Mouse (Mus musculus): ENCODE measurements at regions not wholly inside any gene's neighbourhood (a gene's known extent, or its start where the extent isn't known, plus 50 kb on each side); places are given as distances from the start of the nearest gene placed in this dataset.

DNA sequence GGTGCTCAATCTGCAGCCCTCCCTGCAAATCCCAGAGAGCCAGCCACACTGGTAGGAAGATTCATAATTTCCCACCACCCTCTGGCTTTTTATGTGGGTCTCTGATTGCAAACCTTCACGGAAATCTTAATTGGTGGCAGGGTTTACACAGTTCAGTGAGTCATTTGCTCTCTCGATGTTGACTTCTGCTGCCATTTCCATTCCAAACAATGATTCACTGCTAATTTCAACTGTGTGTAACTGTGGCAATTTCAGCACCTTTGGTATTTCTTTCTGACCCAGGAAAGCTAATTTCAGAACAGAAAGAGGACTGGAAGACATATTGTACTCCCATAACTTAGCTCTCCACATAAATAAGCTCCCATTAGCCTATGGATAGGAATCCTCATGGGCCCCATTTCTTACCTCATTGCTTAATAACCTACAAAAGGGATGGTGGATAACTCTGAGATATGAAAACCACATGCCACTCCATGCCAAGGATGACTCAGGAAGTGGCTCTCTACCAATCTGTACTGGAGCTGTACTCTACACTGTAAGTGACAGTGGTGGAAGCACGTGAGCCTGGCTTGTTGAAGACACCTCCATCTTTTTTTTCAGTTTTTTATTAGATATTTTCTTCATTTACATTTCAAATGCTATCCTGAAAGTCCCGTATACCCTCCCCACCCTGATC lies 536.0 kb downstream of the Tox3 start:
- ATAC-seq (replicated peaks; ENCODE audit: low FRiP score) = no peak
- Histone ChIP-seq H3K27me3 (ENCODE audit: control insufficient read depth, insufficient read depth, low read length) (no peaks in the 10 kb centered on the region), H3K9me3 (ENCODE audit: control insufficient read depth, low read length) (no peaks in the 10 kb centered on the region), H3K36me3 (ENCODE audit: control insufficient read depth, insufficient read depth, low read length) (no peaks in the 10 kb centered on the region), H3K27ac (ENCODE audit: low read depth, low read length) (no peak overlapping the region), H3K4me2 (ENCODE audit: low read depth, low read length, severe bottlenecking) (no peak overlapping the region), H3K4me3 (ENCODE audit: low read depth, low read length) (no peak overlapping the region), H3K4me1 (replicated peaks; ENCODE audit: control insufficient read depth, insufficient read depth, low read length) (no peaks in the 10 kb centered on the region), H3K9ac (ENCODE audit: low read length) (no peak overlapping the region)
- no peak for DNase-seq (ENCODE audit: low spot score)
- 86% methylated on average over 4 of the region's 4 CpGs for WGBS

DNA sequence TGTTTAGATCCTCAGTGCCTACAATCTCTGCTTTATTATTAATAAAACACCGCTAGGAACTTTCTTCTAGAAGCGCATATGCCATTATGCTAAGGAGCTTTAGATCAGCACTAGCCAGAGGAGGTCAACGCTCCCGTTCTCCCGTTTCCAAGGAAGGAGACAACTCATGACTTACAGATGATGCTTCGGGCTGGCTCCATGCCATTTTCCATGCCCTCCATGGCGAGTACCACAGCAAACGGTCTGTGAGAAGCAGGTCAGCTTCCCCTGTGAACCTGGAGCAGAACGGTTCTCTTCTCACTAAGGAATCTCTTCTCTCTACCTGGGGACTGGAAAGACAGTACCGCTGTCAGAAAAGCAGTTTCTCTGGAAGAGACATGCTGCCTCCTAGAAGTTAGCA lies 559.8 kb downstream of the Tox3 start:
- no peaks in the 10 kb centered on the region for H3K9me3 ChIP-seq (ENCODE audit: control insufficient read depth, low read length)
- no peaks in the 10 kb centered on the region for H3K36me3 ChIP-seq (ENCODE audit: control insufficient read depth, insufficient read depth, low read length)
- 89% methylated on average over 10 of the region's 10 CpGs for WGBS
- no peak overlapping the region for H3K4me3 ChIP-seq (ENCODE audit: low read depth, low read length)
- DNase-seq (ENCODE audit: low spot score) = no peak
- H3K4me1 ChIP-seq (replicated peaks; ENCODE audit: control insufficient read depth, insufficient read depth, low read length) = peaks cover 7% of the 10 kb centered on the region; the same call in 1 of the 2 replicates
- no peak overlapping the region for H3K4me2 ChIP-seq (ENCODE audit: low read depth, low read length, severe bottlenecking)
- no peak overlapping the region for H3K27ac ChIP-seq (ENCODE audit: low read depth, low read length)
- H3K27me3 ChIP-seq (ENCODE audit: control insufficient read depth, insufficient read depth, low read length) = no peaks in the 10 kb centered on the region
- no peak for ATAC-seq (replicated peaks; ENCODE audit: low FRiP score)
- no peak overlapping the region for H3K9ac ChIP-seq (ENCODE audit: low read length)

DNA sequence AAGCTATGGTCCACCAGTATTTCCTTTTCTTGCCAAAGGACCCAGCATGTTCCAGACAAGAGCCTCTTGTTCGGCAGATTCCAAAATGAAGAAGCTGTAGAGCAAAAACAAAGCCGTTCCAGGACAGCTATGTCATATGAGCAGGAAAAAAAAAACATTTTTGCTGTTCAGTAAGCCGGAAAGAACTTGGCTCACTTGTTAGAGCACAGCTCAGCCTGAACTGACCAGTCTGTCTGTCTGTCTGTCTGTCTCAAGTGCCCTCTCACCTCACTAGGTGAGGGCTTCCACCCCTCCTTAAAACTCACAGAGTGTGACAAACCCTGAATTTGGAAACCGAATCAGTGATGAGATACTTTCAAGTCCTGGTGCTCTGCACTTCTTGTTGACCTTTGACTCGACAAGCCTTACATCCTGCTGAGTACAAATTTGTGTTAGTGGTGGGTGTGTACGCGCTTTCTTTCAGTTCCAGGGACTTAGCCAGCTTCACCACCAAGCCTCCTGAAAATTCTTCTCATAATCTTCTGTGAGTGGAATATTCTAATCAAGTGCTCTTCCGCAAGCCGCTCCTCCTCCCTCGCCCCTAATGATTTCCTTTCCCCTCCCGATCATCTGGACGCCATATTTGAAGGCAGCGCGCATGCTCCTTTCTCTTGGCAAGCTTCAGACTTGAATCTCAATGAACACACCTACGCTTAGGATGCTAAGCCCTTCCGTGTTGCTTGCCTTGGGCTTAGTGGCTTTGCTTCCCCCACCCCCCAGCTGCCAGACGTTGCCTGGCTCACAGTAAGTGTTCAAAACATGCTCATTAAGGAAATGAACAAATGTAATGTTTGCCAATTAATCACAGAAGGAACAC lies 560.9 kb downstream of the Tox3 start:
- ATAC-seq (replicated peaks; ENCODE audit: low FRiP score) (no peak), DNase-seq (ENCODE audit: low spot score) (no peak)

DNA sequence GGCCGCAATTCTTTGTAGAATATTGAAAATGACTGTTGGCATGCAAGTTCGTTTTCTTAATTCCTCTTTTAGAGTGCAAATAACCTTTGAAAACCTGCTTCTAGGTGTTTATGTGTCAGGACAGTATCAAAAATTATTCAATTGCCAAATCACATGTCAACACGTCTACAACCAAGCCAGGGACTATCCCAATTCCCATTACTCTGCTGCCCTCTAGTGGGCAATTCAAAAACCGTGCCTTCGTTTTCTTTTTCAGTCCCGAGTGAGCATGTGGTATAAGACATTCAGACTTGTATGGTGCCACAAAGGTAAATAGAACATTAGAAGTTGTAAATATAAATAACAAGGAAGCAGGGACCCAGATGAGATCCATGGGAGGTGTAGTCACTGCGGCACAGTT lies 563.1 kb downstream of the Tox3 start:
- Histone ChIP-seq H3K4me1 (replicated peaks; ENCODE audit: control insufficient read depth, insufficient read depth, low read length) (peaks cover 12% of the 10 kb centered on the region; the same call in 1 of the 2 replicates), H3K4me2 (ENCODE audit: low read depth, low read length, severe bottlenecking) (no peak overlapping the region), H3K27me3 (ENCODE audit: control insufficient read depth, insufficient read depth, low read length) (no peaks in the 10 kb centered on the region), H3K9ac (ENCODE audit: low read length) (no peak overlapping the region), H3K27ac (ENCODE audit: low read depth, low read length) (no peak overlapping the region), H3K4me3 (ENCODE audit: low read depth, low read length) (no peak overlapping the region), H3K36me3 (ENCODE audit: control insufficient read depth, insufficient read depth, low read length) (no peaks in the 10 kb centered on the region), H3K9me3 (ENCODE audit: control insufficient read depth, low read length) (no peaks in the 10 kb centered on the region)
- ATAC-seq (replicated peaks; ENCODE audit: low FRiP score) (0 out of 2 replicates have a peak, but pooled peaks have one; percentile 21), DNase-seq (ENCODE audit: low spot score) (peak; percentile 87)
- 22% methylated on average over 7 of the region's 7 CpGs for WGBS

More for the DNA sequence above, 560.9 kb downstream of the Tox3 start:
- Histone ChIP-seq H3K4me3 (ENCODE audit: low read depth, low read length) (no peak overlapping the region), H3K9me3 (ENCODE audit: control insufficient read depth, low read length) (no peaks in the 10 kb centered on the region), H3K36me3 (ENCODE audit: control insufficient read depth, insufficient read depth, low read length) (no peaks in the 10 kb centered on the region), H3K9ac (ENCODE audit: low read length) (no peak overlapping the region), H3K4me2 (ENCODE audit: low read depth, low read length, severe bottlenecking) (no peak overlapping the region), H3K27ac (ENCODE audit: low read depth, low read length) (no peak overlapping the region), H3K4me1 (replicated peaks; ENCODE audit: control insufficient read depth, insufficient read depth, low read length) (peaks cover 10% of the 10 kb centered on the region; the same call in 1 of the 2 replicates), H3K27me3 (ENCODE audit: control insufficient read depth, insufficient read depth, low read length) (no peaks in the 10 kb centered on the region)
- 66% methylated on average over 17 of the region's 17 CpGs for WGBS

DNA sequence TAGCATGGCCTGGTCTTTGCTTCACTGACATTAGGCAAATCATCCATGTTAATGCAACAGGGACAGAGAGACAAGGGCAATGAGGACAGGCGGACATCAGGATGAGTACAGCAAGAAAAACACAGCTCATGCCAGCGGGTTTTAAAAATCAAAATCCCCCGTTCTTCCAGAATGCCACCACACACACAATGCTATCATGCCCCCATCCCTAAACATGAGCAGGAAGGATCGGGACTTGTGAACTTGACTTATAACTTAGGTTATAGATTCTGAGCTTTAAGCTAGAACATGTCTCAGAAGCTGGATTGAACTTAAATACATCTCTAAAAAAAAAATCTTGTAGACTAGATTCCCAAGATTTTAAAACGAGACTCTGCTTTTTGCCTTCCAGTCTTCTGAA lies 564.8 kb downstream of the Tox3 start:
- DNase-seq (ENCODE audit: low spot score) (no peak), ATAC-seq (replicated peaks; ENCODE audit: low FRiP score) (no peak)
- Histone ChIP-seq H3K27ac (ENCODE audit: low read depth, low read length) (no peak overlapping the region), H3K27me3 (ENCODE audit: control insufficient read depth, insufficient read depth, low read length) (no peaks in the 10 kb centered on the region), H3K4me3 (ENCODE audit: low read depth, low read length) (no peak overlapping the region), H3K9ac (ENCODE audit: low read length) (no peak overlapping the region), H3K36me3 (ENCODE audit: control insufficient read depth, insufficient read depth, low read length) (no peaks in the 10 kb centered on the region), H3K4me1 (replicated peaks; ENCODE audit: control insufficient read depth, insufficient read depth, low read length) (peaks cover 12% of the 10 kb centered on the region; the same call in 1 of the 2 replicates), H3K9me3 (ENCODE audit: control insufficient read depth, low read length) (no peaks in the 10 kb centered on the region), H3K4me2 (ENCODE audit: low read depth, low read length, severe bottlenecking) (no peak overlapping the region)
- 79% methylated on average over 5 of the region's 5 CpGs for WGBS

DNA sequence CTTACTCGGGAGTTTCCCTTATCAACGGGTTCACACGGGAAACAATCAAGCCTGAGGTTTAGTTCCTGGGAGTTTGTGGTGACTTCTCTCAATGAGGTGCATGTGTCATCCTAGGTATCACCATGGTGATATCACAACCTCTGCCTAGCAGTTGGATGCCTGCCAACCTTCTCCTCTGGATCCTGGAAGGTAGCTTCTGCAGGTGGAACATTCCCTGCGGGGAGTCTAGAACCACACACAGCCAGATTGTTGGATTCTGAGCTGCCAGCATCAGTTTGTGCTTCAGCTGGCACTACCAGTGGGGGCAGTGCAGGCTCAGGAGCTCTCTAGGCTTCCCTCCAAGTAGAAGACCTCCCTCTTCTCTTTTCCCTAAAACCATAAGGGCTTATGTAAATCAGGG lies 581.8 kb downstream of the Tox3 start:
- Histone ChIP-seq H3K9me3 (ENCODE audit: control insufficient read depth, low read length) (no peaks in the 10 kb centered on the region), H3K27me3 (ENCODE audit: control insufficient read depth, insufficient read depth, low read length) (no peaks in the 10 kb centered on the region), H3K4me1 (replicated peaks; ENCODE audit: control insufficient read depth, insufficient read depth, low read length) (no peaks in the 10 kb centered on the region), H3K27ac (ENCODE audit: low read depth, low read length) (no peak overlapping the region), H3K4me3 (ENCODE audit: low read depth, low read length) (no peak overlapping the region), H3K4me2 (ENCODE audit: low read depth, low read length, severe bottlenecking) (no peak overlapping the region), H3K9ac (ENCODE audit: low read length) (no peak overlapping the region), H3K36me3 (ENCODE audit: control insufficient read depth, insufficient read depth, low read length) (no peaks in the 10 kb centered on the region)
- DNase-seq (ENCODE audit: low spot score) (no peak), ATAC-seq (replicated peaks; ENCODE audit: low FRiP score) (no peak)
- WGBS = 76% methylated on average over 4 of the region's 4 CpGs

DNA sequence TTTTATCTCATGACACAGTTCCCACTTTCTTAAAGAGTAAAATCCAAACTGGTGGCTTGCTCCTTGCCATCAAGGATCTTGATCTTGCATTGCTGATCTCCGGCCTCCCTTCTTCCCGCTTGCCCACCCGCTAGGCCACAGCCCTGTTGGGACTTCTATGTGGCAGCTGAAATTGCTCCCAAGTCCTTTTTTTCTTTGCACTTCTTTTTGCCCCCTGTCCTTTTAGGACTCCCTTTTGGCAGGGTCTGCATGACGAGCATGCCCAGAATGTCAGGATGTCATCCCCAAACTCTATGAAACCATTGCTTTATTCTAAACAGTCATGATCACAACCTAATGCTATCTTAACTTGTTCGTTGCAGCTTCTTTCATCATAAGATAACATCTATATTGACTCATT lies 588.6 kb downstream of the Tox3 start:
- Histone ChIP-seq H3K4me1 (replicated peaks; ENCODE audit: control insufficient read depth, insufficient read depth, low read length) (no peaks in the 10 kb centered on the region), H3K4me3 (ENCODE audit: low read depth, low read length) (no peak overlapping the region), H3K27ac (ENCODE audit: low read depth, low read length) (no peak overlapping the region), H3K36me3 (ENCODE audit: control insufficient read depth, insufficient read depth, low read length) (no peaks in the 10 kb centered on the region), H3K9ac (ENCODE audit: low read length) (no peak overlapping the region), H3K27me3 (ENCODE audit: control insufficient read depth, insufficient read depth, low read length) (no peaks in the 10 kb centered on the region), H3K4me2 (ENCODE audit: low read depth, low read length, severe bottlenecking) (no peak overlapping the region), H3K9me3 (ENCODE audit: control insufficient read depth, low read length) (no peaks in the 10 kb centered on the region)
- no peak for DNase-seq (ENCODE audit: low spot score)
- no peak for ATAC-seq (replicated peaks; ENCODE audit: low FRiP score)
- 91% methylated on average over 5 of the region's 5 CpGs for WGBS

DNA sequence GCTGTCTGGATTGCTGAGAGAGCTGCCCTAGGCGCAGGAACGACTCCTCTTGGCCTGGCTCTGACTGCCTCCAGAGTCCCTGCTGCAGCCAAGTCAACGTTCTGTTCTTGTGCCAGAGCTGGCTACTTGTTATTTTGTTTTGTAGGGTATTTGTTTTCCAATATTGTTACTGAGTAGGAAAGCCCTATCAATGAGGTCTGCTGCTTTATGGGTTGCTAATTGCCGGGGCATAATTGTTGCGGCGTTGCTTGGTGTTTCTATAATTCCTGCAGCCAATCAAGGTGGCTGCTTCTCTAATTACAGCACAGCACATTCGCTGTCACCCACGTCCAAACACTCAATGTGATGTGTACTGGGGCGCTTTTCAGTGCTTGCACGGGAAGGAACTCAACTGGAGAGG lies 589.4 kb downstream of the Tox3 start:
- 59% methylated on average over 10 of the region's 10 CpGs for WGBS
- H3K36me3 ChIP-seq (ENCODE audit: control insufficient read depth, insufficient read depth, low read length) = no peaks in the 10 kb centered on the region

More for the DNA sequence above, 589.4 kb downstream of the Tox3 start:
- Histone ChIP-seq H3K9me3 (ENCODE audit: control insufficient read depth, low read length) (no peaks in the 10 kb centered on the region), H3K4me2 (ENCODE audit: low read depth, low read length, severe bottlenecking) (no peak overlapping the region), H3K27ac (ENCODE audit: low read depth, low read length) (no peak overlapping the region), H3K9ac (ENCODE audit: low read length) (no peak overlapping the region), H3K27me3 (ENCODE audit: control insufficient read depth, insufficient read depth, low read length) (no peaks in the 10 kb centered on the region), H3K4me1 (replicated peaks; ENCODE audit: control insufficient read depth, insufficient read depth, low read length) (no peaks in the 10 kb centered on the region), H3K4me3 (ENCODE audit: low read depth, low read length) (no peak overlapping the region)
- no peak for ATAC-seq (replicated peaks; ENCODE audit: low FRiP score)
- no peak for DNase-seq (ENCODE audit: low spot score)
